Mouse (Mus musculus): ENCODE data around the gene Il17f. TPM values are rescaled to one million over a fixed set of nuclear protein-coding genes. Genes with fewer than 3 reads are reported as not detected.
"Not testable (repeated sequence)": the region's sequence is repeated elsewhere in the genome, so short reads cannot be mapped to it uniquely, and the experiment has no call there.

Gene Il17f
- 2.2 and 4.2 TPM in 2 replicates for polyA plus RNA-seq (2011; ENCODE audit: insufficient read depth, insufficient read length, low read depth, missing spikeins)

DNA sequence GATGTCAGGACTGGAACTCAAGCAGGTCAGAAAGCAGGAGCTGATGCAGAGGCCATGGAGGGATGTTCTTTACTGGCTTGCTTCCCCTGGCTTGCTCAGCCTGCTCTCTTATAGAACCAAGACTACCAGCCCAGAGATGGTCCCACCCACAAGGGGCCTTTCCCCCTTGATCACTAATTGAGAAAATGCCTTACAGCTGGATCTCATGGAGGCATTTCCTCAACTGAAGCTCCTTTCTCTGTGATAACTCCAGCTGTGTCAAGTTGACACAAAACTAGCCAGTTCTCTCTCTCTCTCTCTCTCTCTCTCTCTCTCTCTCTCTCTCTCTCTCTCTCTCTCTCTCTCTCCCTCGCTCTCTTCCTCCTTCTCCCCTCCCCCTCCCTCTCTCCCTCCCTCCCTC is at the start of gene Il17f:
TSS of gene Il17f (minus strand) at position 101 of the 400 bp plus-strand sequence.
- not testable (repeated sequence) for H3K27me3 ChIP-seq (ENCODE audit: control insufficient read depth, insufficient read depth, low read length, poor library complexity, severe bottlenecking); H3K4me1 ChIP-seq (ENCODE audit: control insufficient read depth, insufficient read depth, low read length); H3K4me3 ChIP-seq (ENCODE audit: low read depth, low read length); H3K9ac ChIP-seq (ENCODE audit: low read depth, poor library complexity, severe bottlenecking); H3K36me3 ChIP-seq (ENCODE audit: control insufficient read depth, insufficient read depth, low read length, poor library complexity, severe bottlenecking); H3K27ac ChIP-seq (ENCODE audit: insufficient read depth, low read length); H3K9me3 ChIP-seq (replicated peaks; ENCODE audit: control insufficient read depth, insufficient read depth, low read length, poor library complexity, severe bottlenecking)

- TF ChIP-seq POLR2A (IDR thresholded peaks at IDR 0.05; ENCODE audit: insufficient read depth, low read length) (no peak), CTCF (IDR thresholded peaks at IDR 0.05; ENCODE audit: low read depth, low read length) (no peak), EP300 (IDR thresholded peaks at IDR 0.05; ENCODE audit: insufficient read depth, low read depth, low read length) (no peak)
- H3K4me1 ChIP-seq (ENCODE audit: control insufficient read depth, insufficient read depth, low read length): no peaks in the 10 kb centered on the region
- no peaks in the 10 kb centered on the region for H3K36me3 ChIP-seq (ENCODE audit: control insufficient read depth, insufficient read depth, low read length, poor library complexity, severe bottlenecking)
- no peak overlapping the region for H3K9ac ChIP-seq (ENCODE audit: low read depth, poor library complexity, severe bottlenecking)
- H3K27me3 ChIP-seq (ENCODE audit: control insufficient read depth, insufficient read depth, low read length, poor library complexity, severe bottlenecking): no peaks in the 10 kb centered on the region
- no peak overlapping the region for H3K4me3 ChIP-seq (ENCODE audit: low read depth, low read length)
- H3K9me3 ChIP-seq (replicated peaks; ENCODE audit: control insufficient read depth, insufficient read depth, low read length, poor library complexity, severe bottlenecking): no peaks in the 10 kb centered on the region; the same call in 1 of the 2 replicates
- no peak overlapping the region for H3K27ac ChIP-seq (ENCODE audit: insufficient read depth, low read length)
Measured at GRCm38 (mm10) chr1:20839911-20840310, 49.5 kb upstream of the Il17f start.

DNA sequence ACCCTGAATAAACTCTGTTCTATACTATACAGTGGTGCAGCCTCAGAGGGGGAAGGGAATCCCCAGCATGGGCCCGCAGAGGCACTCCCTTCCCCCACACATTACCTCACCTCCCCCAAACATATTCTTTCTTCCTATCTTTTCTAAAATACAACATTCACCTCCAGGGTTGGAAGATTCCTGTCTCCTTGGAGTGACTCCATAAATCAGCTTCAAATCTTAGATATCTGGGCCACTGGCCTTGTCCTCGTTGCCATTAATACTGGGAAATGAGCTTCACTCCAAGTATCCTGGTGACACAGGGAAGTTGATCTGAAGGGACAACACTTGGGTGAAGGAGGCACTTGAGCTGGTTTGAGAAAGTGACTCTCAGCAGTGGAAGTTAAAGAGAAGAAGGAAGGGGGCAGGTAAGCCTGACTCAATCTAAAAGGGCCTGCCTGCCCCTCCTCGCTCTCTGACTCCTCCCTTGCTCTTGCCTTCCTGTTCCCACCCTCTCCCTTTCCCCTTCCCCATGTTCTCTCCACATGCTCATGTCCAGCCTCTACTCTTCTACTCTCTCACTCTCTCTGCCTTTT is 46.2 kb upstream of the Il17f start:
- H3K9ac ChIP-seq (ENCODE audit: low read depth, poor library complexity, severe bottlenecking): no peak overlapping the region
- H3K4me1 ChIP-seq (ENCODE audit: control insufficient read depth, insufficient read depth, low read length): no peaks in the 10 kb centered on the region
- H3K36me3 ChIP-seq (ENCODE audit: control insufficient read depth, insufficient read depth, low read length, poor library complexity, severe bottlenecking): no peaks in the 10 kb centered on the region
- H3K27me3 ChIP-seq (ENCODE audit: control insufficient read depth, insufficient read depth, low read length, poor library complexity, severe bottlenecking): no peaks in the 10 kb centered on the region
- no peaks in the 10 kb centered on the region; the same call in 1 of the 2 replicates for H3K9me3 ChIP-seq (replicated peaks; ENCODE audit: control insufficient read depth, insufficient read depth, low read length, poor library complexity, severe bottlenecking)
- no peak overlapping the region for H3K4me3 ChIP-seq (ENCODE audit: low read depth, low read length)
- TF ChIP-seq EP300 (IDR thresholded peaks at IDR 0.05; ENCODE audit: insufficient read depth, low read depth, low read length) (no peak), POLR2A (IDR thresholded peaks at IDR 0.05; ENCODE audit: insufficient read depth, low read length) (no peak), CTCF (IDR thresholded peaks at IDR 0.05; ENCODE audit: low read depth, low read length) (no peak)
- no peak overlapping the region for H3K27ac ChIP-seq (ENCODE audit: insufficient read depth, low read length)

DNA sequence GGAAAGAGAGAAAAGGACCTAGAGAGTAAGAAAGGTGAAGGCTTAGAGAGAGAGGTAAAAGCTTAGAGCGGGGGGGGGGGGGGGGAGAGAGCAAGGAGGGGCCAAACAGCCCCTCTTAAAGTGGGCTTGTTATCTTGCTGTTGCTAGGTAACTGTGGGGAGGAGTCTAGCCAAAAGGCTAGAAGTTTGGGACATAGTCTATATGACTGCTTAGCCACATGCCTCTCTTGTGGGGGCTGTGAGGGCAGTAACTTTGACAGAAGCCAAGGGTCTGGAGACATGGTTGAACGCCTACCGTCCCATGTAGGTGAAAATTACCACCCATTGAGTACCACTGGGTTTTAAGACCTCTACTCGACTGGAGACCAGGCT is 42.7 kb upstream of the Il17f start:
- TF ChIP-seq CTCF (IDR thresholded peaks at IDR 0.05; ENCODE audit: low read depth, low read length) (no peak), EP300 (IDR thresholded peaks at IDR 0.05; ENCODE audit: insufficient read depth, low read depth, low read length) (no peak), POLR2A (IDR thresholded peaks at IDR 0.05; ENCODE audit: insufficient read depth, low read length) (no peak)
- H3K9me3 ChIP-seq (replicated peaks; ENCODE audit: control insufficient read depth, insufficient read depth, low read length, poor library complexity, severe bottlenecking): no peaks in the 10 kb centered on the region; the same call in 1 of the 2 replicates

DNA sequence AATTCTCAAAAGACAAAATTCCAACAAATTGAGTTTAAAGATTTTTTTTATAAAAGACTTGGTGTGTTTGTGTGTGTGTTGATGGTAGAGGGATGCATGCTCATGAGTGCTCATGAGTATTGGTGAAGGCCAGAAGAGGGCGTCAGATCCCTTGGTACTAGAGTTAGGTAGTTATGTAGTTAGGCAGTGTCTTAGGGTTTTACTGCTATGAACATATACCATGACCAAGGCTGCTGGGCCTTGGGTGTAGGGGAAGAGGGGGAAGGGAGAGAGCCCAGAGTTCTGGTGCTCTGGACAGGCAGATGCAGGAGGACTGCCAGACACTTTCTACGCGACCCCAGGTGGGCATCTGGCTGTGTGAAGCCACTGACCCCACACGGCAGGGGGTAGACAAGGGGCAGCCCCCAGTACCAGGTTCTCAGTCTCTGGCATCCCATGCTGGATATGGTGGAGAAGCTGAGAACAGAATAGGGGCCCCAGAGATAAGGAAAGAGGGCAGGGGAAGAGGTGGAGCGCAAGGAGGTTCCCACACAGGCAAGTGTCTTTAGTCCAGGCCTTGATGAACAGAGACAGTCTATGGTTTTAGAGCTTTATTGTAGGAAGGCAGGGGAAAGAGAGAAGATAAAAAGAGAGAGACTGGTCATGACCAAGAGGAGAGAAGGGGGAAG is 42.2 kb upstream of the Il17f start:
- H3K4me1 ChIP-seq (ENCODE audit: control insufficient read depth, insufficient read depth, low read length): no peaks in the 10 kb centered on the region
- no peak overlapping the region for H3K27ac ChIP-seq (ENCODE audit: insufficient read depth, low read length)
- H3K9ac ChIP-seq (ENCODE audit: low read depth, poor library complexity, severe bottlenecking): no peak overlapping the region
- H3K36me3 ChIP-seq (ENCODE audit: control insufficient read depth, insufficient read depth, low read length, poor library complexity, severe bottlenecking): no peaks in the 10 kb centered on the region
- TF ChIP-seq POLR2A (IDR thresholded peaks at IDR 0.05; ENCODE audit: insufficient read depth, low read length) (no peak), EP300 (IDR thresholded peaks at IDR 0.05; ENCODE audit: insufficient read depth, low read depth, low read length) (no peak), CTCF (IDR thresholded peaks at IDR 0.05; ENCODE audit: low read depth, low read length) (no peak)
- no peak overlapping the region for H3K4me3 ChIP-seq (ENCODE audit: low read depth, low read length)
- H3K27me3 ChIP-seq (ENCODE audit: control insufficient read depth, insufficient read depth, low read length, poor library complexity, severe bottlenecking): no peaks in the 10 kb centered on the region
- no peaks in the 10 kb centered on the region; the same call in 1 of the 2 replicates for H3K9me3 ChIP-seq (replicated peaks; ENCODE audit: control insufficient read depth, insufficient read depth, low read length, poor library complexity, severe bottlenecking)

More for the DNA sequence above, 42.7 kb upstream of the Il17f start:
- no peak overlapping the region for H3K27ac ChIP-seq (ENCODE audit: insufficient read depth, low read length)
- H3K27me3 ChIP-seq (ENCODE audit: control insufficient read depth, insufficient read depth, low read length, poor library complexity, severe bottlenecking): no peaks in the 10 kb centered on the region
- no peak overlapping the region for H3K4me3 ChIP-seq (ENCODE audit: low read depth, low read length)
- no peaks in the 10 kb centered on the region for H3K4me1 ChIP-seq (ENCODE audit: control insufficient read depth, insufficient read depth, low read length)
- H3K36me3 ChIP-seq (ENCODE audit: control insufficient read depth, insufficient read depth, low read length, poor library complexity, severe bottlenecking): no peaks in the 10 kb centered on the region
- H3K9ac ChIP-seq (ENCODE audit: low read depth, poor library complexity, severe bottlenecking): no peak overlapping the region

GRCm38 (mm10) chr1:20830546-20830945 is 40.1 kb upstream of the Il17f start:
- Histone ChIP-seq H3K36me3 (ENCODE audit: control insufficient read depth, insufficient read depth, low read length, poor library complexity, severe bottlenecking) (no peaks in the 10 kb centered on the region), H3K4me1 (ENCODE audit: control insufficient read depth, insufficient read depth, low read length) (no peaks in the 10 kb centered on the region), H3K9ac (ENCODE audit: low read depth, poor library complexity, severe bottlenecking) (no peak overlapping the region), H3K4me3 (ENCODE audit: low read depth, low read length) (no peak overlapping the region), H3K27ac (ENCODE audit: insufficient read depth, low read length) (no peak overlapping the region), H3K27me3 (ENCODE audit: control insufficient read depth, insufficient read depth, low read length, poor library complexity, severe bottlenecking) (no peaks in the 10 kb centered on the region), H3K9me3 (replicated peaks; ENCODE audit: control insufficient read depth, insufficient read depth, low read length, poor library complexity, severe bottlenecking) (no peaks in the 10 kb centered on the region)
- TF ChIP-seq CTCF (IDR thresholded peaks at IDR 0.05; ENCODE audit: low read depth, low read length) (no peak), POLR2A (IDR thresholded peaks at IDR 0.05; ENCODE audit: insufficient read depth, low read length) (no peak), EP300 (IDR thresholded peaks at IDR 0.05; ENCODE audit: insufficient read depth, low read depth, low read length) (no peak)
